In genomic region chr10:128548947-128549681, GRCm38 (mm10) we compare ENCODE assay signal across 7 mouse cellular contexts. TPM values are rescaled to one million over a fixed set of nuclear protein-coding genes. Genes with fewer than 3 reads are reported as not detected.
DNase-seq lines count a peak whose midpoint lies in the region; ATAC-seq and TF ChIP-seq lines count a peak whose summit lies in the region.

Gene Rpl41, minus strand, starts transcription at chr10:128549305.

- WGBS in embryonic facial prominence, embryonic 12.5 days = under 1% methylated on average over 31 of the region's 31 CpGs
- under 1% methylated on average over 31 of the region's 31 CpGs for WGBS in kidney, adult 2 months
- under 1% methylated on average over 31 of the region's 31 CpGs for WGBS in limb, embryonic 12.5 days
- under 1% methylated on average over 31 of the region's 31 CpGs for WGBS in midbrain, embryonic 15.5 days
- WGBS in spleen, adult 2 months = under 1% methylated on average over 31 of the region's 31 CpGs

- H3K27ac ChIP-seq in embryonic facial prominence, embryonic 12.5 days = peak within 1 kb of the TSS; percentile 98
- peak within 1 kb of the TSS; percentile 77 for H3K27ac ChIP-seq in kidney, adult 2 months (ENCODE audit: insufficient read depth, low read depth, low read length)
- H3K27ac ChIP-seq in limb, embryonic 12.5 days = peak within 1 kb of the TSS; percentile 97
- peak within 1 kb of the TSS; percentile 97 for H3K27ac ChIP-seq in midbrain, embryonic 15.5 days
- H3K27ac ChIP-seq in spleen, adult 2 months (ENCODE audit: insufficient read depth, low read length) = peak within 1 kb of the TSS; percentile 91

- H3K4me3 ChIP-seq in embryonic facial prominence, embryonic 12.5 days = peak within 1 kb of the TSS; percentile 53
- peak within 1 kb of the TSS; percentile 78 for H3K4me3 ChIP-seq in kidney, adult 2 months (ENCODE audit: insufficient read depth, low read depth, low read length)
- H3K4me3 ChIP-seq in limb, embryonic 12.5 days (replicated peaks) = peak within 1 kb of the TSS; percentile 72
- H3K4me3 ChIP-seq in midbrain, embryonic 15.5 days = peak within 1 kb of the TSS; percentile 68
- peak within 1 kb of the TSS; percentile 73 for H3K4me3 ChIP-seq in spleen, adult 2 months (ENCODE audit: extremely low read depth, insufficient read depth, insufficient read length)

- H3K36me3 ChIP-seq in embryonic facial prominence, embryonic 12.5 days = peaks cover 14% of the 10 kb centered on the region
- peaks cover 3% of the 10 kb centered on the region for H3K36me3 ChIP-seq in kidney, adult 2 months (ENCODE audit: control insufficient read depth, insufficient read depth, low read length)
- H3K36me3 ChIP-seq in limb, embryonic 12.5 days = peaks cover 17% of the 10 kb centered on the region
- H3K36me3 ChIP-seq in midbrain, embryonic 15.5 days (replicated peaks) = peaks cover 13% of the 10 kb centered on the region
- peaks cover 16% of the 10 kb centered on the region for H3K36me3 ChIP-seq in spleen, adult 2 months (ENCODE audit: control insufficient read depth, insufficient read depth, low read length)

- peak within 1 kb of the TSS; percentile 80 for H3K4me2 ChIP-seq in embryonic facial prominence, embryonic 12.5 days (replicated peaks)
- peak within 1 kb of the TSS; percentile 83 for H3K4me2 ChIP-seq in limb, embryonic 12.5 days
- peak within 1 kb of the TSS; percentile 71 for H3K4me2 ChIP-seq in midbrain, embryonic 15.5 days

- peak; percentile 87 for DNase-seq in adrenal gland, postnatal 25 days
- DNase-seq in heart, adult 11 months = peak; percentile 100
- DNase-seq in kidney, adult 2 months = peak; percentile 97
- peak; percentile 89 to 97 for DNase-seq in spleen, adult 2 months (ENCODE audit: low read depth in 1 of 2, low spot score in 2 of 2)

- peak; percentile 99 for TF ChIP-seq POLR2A in kidney, adult 2 months (IDR thresholded peaks at IDR 0.05; ENCODE audit: low read depth, low read length)
- peak; percentile 98 for TF ChIP-seq POLR2A in spleen, adult 2 months (IDR thresholded peaks at IDR 0.05; ENCODE audit: low read depth, low read length)

- TF ChIP-seq CTCF in kidney, adult 2 months (conservative IDR thresholded peaks at IDR 0.05; ENCODE audit: insufficient read depth, insufficient read length, low read depth, low read length) = no peak
- no peak for TF ChIP-seq CTCF in spleen, adult 2 months (IDR thresholded peaks at IDR 0.05; ENCODE audit: extremely low read depth, insufficient read depth, insufficient read length, insufficient replicate concordance)

- no peaks in the 10 kb centered on the region for H3K27me3 ChIP-seq in embryonic facial prominence, embryonic 12.5 days
- H3K27me3 ChIP-seq in kidney, adult 2 months (replicated peaks; ENCODE audit: control insufficient read depth, insufficient read depth, low read length) = no peaks in the 10 kb centered on the region
- no peaks in the 10 kb centered on the region for H3K27me3 ChIP-seq in limb, embryonic 12.5 days
- H3K27me3 ChIP-seq in midbrain, embryonic 15.5 days (replicated peaks) = no peaks in the 10 kb centered on the region
- H3K27me3 ChIP-seq in spleen, adult 2 months (ENCODE audit: control insufficient read depth, insufficient read depth, low read length) = no peaks in the 10 kb centered on the region

- peak; percentile 81 for ATAC-seq in embryonic facial prominence, embryonic 12.5 days (ENCODE audit: insufficient number of reproducible peaks, insufficient read depth, low FRiP score, low TSS enrichment)
- peak; percentile 88 for ATAC-seq in limb, embryonic 12.5 days (ENCODE audit: insufficient number of reproducible peaks, insufficient read depth, low FRiP score, low TSS enrichment, low read depth)
- ATAC-seq in midbrain, embryonic 15.5 days (replicated peaks) = peak; percentile 92

- H3K9ac ChIP-seq in embryonic facial prominence, embryonic 12.5 days = peak within 1 kb of the TSS; percentile 76
- peak within 1 kb of the TSS; percentile 93 for H3K9ac ChIP-seq in limb, embryonic 12.5 days (replicated peaks)
- H3K9ac ChIP-seq in midbrain, embryonic 15.5 days = peak within 1 kb of the TSS; percentile 76

- H3K4me1 ChIP-seq in embryonic facial prominence, embryonic 12.5 days = peaks cover 8% of the 10 kb centered on the region
- peaks cover 8% of the 10 kb centered on the region; the same call in 1 of the 2 replicates for H3K4me1 ChIP-seq in kidney, adult 2 months (ENCODE audit: control insufficient read depth, insufficient read depth, low read length)
- peaks cover 13% of the 10 kb centered on the region for H3K4me1 ChIP-seq in limb, embryonic 12.5 days (replicated peaks)
- peaks cover 13% of the 10 kb centered on the region for H3K4me1 ChIP-seq in midbrain, embryonic 15.5 days
- H3K4me1 ChIP-seq in spleen, adult 2 months (ENCODE audit: control insufficient read depth, insufficient read depth, insufficient read length) = peaks cover 2% of the 10 kb centered on the region

- no peaks in the 10 kb centered on the region for H3K9me3 ChIP-seq in embryonic facial prominence, embryonic 12.5 days
- no peaks in the 10 kb centered on the region for H3K9me3 ChIP-seq in limb, embryonic 12.5 days
- no peaks in the 10 kb centered on the region for H3K9me3 ChIP-seq in midbrain, embryonic 15.5 days

RNA-seq across cellular contexts. Expression of gene Rpl41, which starts in this region (rescaled TPM):
- total RNA-seq in adrenal gland, postnatal 25 days (2021) = 2,617 and 2,671 TPM in 2 replicates
- 3,271 and 3,412 TPM in 2 replicates for polyA plus RNA-seq in embryonic facial prominence, embryonic 12.5 days (2016; fragmentation: Nextera tagmentation; extraction: Ambion mirVana)
- polyA plus RNA-seq in kidney, adult 2 months (2012; rRNA removed) = 1,799 and 2,275 TPM in 2 replicates
- polyA plus RNA-seq in limb, embryonic 12.5 days (2016; fragmentation: Nextera tagmentation; extraction: Ambion mirVana) = 3,599 and 3,605 TPM in 2 replicates
- 2,126 and 2,161 TPM in 2 replicates for polyA plus RNA-seq in midbrain, embryonic 15.5 days (2015; fragmentation: Nextera tagmentation; extraction: Ambion mirVana)
- 2,135 and 2,270 TPM in 2 replicates for polyA plus RNA-seq in spleen, adult 2 months (2012; rRNA removed)

Comparison
In these comparisons a context has a peak if more than half of its experiments do, and no peak if none do; other contexts are left out.
1. Peak in every context shown above with its lines: DNase-seq, ATAC-seq, H3K4me3 ChIP-seq and H3K27ac ChIP-seq.